Mouse (Mus musculus) C2C12 (cell line): ENCODE results near the gene Rnf145. TPM values are rescaled to one million over a fixed set of nuclear protein-coding genes. Genes with fewer than 3 reads are reported as not detected.

Source experiments
- H3K27me3 ChIP-seq: one replicate; pipeline ENCODE4 v1.6.1; 2011; ENCODE audit not compliant: control insufficient read depth, insufficient read depth, insufficient read length
- H3K36me3 ChIP-seq: one replicate; pipeline ENCODE4 v1.6.1; 2011; ENCODE audit not compliant: control insufficient read depth, insufficient read depth
- H3K4me3 ChIP-seq: one replicate; pipeline ENCODE4 v1.5.1; 2011; ENCODE audit warnings: mild to moderate bottlenecking, control low read depth; ENCODE audit not compliant: poor library complexity, insufficient read depth, severe bottlenecking
- H3K79me2 ChIP-seq: one replicate; pipeline ENCODE4 v1.6.1; 2011; ENCODE audit not compliant: control insufficient read depth, insufficient read depth
- H3K79me3 ChIP-seq: one replicate; pipeline ENCODE4 v1.6.1; 2011; ENCODE audit warnings: low read depth, control low read depth
- H3ac ChIP-seq: one replicate; pipeline ENCODE3; 2011; ENCODE audit warnings: low read depth; ENCODE audit not compliant: control insufficient read depth, insufficient read length
- CEBPB ChIP-seq: IDR thresholded peaks from one replicate; pipeline ENCODE4 v1.6.1; 2011; ENCODE audit warnings: low read depth, mild to moderate bottlenecking, control low read depth, moderate library complexity
- CTCF ChIP-seq: IDR thresholded peaks from one replicate; pipeline ENCODE4 v1.5.1; 2011; ENCODE audit not compliant: control insufficient read depth, insufficient read depth, insufficient read length
- FOSL1 ChIP-seq: IDR thresholded peaks from one replicate; pipeline ENCODE4 v1.8.0; 2011; ENCODE audit warnings: mild to moderate bottlenecking, low read length; ENCODE audit not compliant: poor library complexity, insufficient read depth, severe bottlenecking
- MAX ChIP-seq: IDR thresholded peaks from one replicate; pipeline ENCODE4 v1.6.1; 2011; ENCODE audit warnings: mild to moderate bottlenecking, control low read depth
- MYOD1 ChIP-seq: IDR thresholded peaks from one replicate; pipeline ENCODE4 v1.6.1; 2011; ENCODE audit warnings: low read depth; ENCODE audit not compliant: control insufficient read depth, insufficient read length
- MYOG ChIP-seq: IDR thresholded peaks from one replicate; pipeline ENCODE4 v1.6.1; 2011; ENCODE audit not compliant: control insufficient read depth, insufficient read length; ENCODE audit errors: extremely low read depth
- USF1 ChIP-seq: IDR thresholded peaks from one replicate; pipeline ENCODE4 v1.6.1; 2011; ENCODE audit warnings: low read depth, mild to moderate bottlenecking, control low read depth, moderate library complexity
- polyA plus RNA-seq: library from polyadenylated mRNA; unstranded; fragments of >200 nt; fragmentation: generic; extraction: Trizol; gene quantifications from one replicate; pipeline ENCODE4 v1.2.1, GENCODE M21; 2012; ENCODE audit warnings: missing spikeins

Rnf145 gene
- polyA plus RNA-seq, 1 experiment = 68.9 TPM

GRCm38 (mm10) chr11:44494643-44495323 lies 24.0 kb upstream of the Rnf145 start:
- Histone ChIP-seq H3K4me3 (no peak overlapping the region), H3K36me3 (no peaks in the 10 kb centered on the region), H3K79me2 (no peaks in the 10 kb centered on the region), H3ac (no peak overlapping the region), H3K27me3 (peaks cover 7% of the 10 kb centered on the region), H3K79me3 (no peaks in the 10 kb centered on the region)
- TF ChIP-seq MYOD1 (no peak), MAX (no peak)

GRCm38 (mm10) chr11:44496217-44496616 lies 22.5 kb upstream of the Rnf145 start:
- no peak overlapping the region for H3ac ChIP-seq
- peaks cover 12% of the 10 kb centered on the region for H3K27me3 ChIP-seq
- H3K79me2 ChIP-seq = no peaks in the 10 kb centered on the region
- H3K79me3 ChIP-seq = no peaks in the 10 kb centered on the region
- no peak overlapping the region for H3K4me3 ChIP-seq
- TF ChIP-seq USF1 (no peak), MYOD1 (no peak), CTCF (no peak), MYOG (no peak), MAX (no peak), CEBPB (no peak), FOSL1 (no peak)
- no peaks in the 10 kb centered on the region for H3K36me3 ChIP-seq

- H3K79me3 ChIP-seq = no peaks in the 10 kb centered on the region
- H3ac ChIP-seq = no peak overlapping the region
- H3K4me3 ChIP-seq = no peak overlapping the region
- peaks cover 12% of the 10 kb centered on the region for H3K27me3 ChIP-seq
- TF ChIP-seq CEBPB (no peak), MYOG (no peak), MAX (no peak), MYOD1 (no peak), FOSL1 (no peak), CTCF (no peak), USF1 (no peak)
- H3K36me3 ChIP-seq = no peaks in the 10 kb centered on the region
- H3K79me2 ChIP-seq = no peaks in the 10 kb centered on the region
Observed at GRCm38 (mm10) chr11:44498412-44499272, 20.1 kb upstream of the Rnf145 start.

GRCm38 (mm10) chr11:44500966-44501365 lies 17.8 kb upstream of the Rnf145 start:
- Histone ChIP-seq H3K36me3 (no peaks in the 10 kb centered on the region), H3K79me2 (no peaks in the 10 kb centered on the region), H3K79me3 (no peaks in the 10 kb centered on the region), H3ac (no peak overlapping the region), H3K4me3 (no peak overlapping the region), H3K27me3 (peaks cover 12% of the 10 kb centered on the region)
- TF ChIP-seq MYOG = no peak
- TF ChIP-seq USF1 = no peak
- no peak for TF ChIP-seq MAX
- no peak for TF ChIP-seq CTCF
- no peak for TF ChIP-seq MYOD1
- TF ChIP-seq FOSL1 = no peak
- no peak for TF ChIP-seq CEBPB

GRCm38 (mm10) chr11:44501477-44501876 lies 17.3 kb upstream of the Rnf145 start:
- H3K79me3 ChIP-seq = no peaks in the 10 kb centered on the region
- no peak overlapping the region for H3ac ChIP-seq
- no peak for TF ChIP-seq CTCF
- no peak for TF ChIP-seq MAX
- TF ChIP-seq MYOG = no peak
- TF ChIP-seq CEBPB = no peak
- no peak for TF ChIP-seq FOSL1
- no peak for TF ChIP-seq MYOD1
- TF ChIP-seq USF1 = no peak
- H3K79me2 ChIP-seq = no peaks in the 10 kb centered on the region
- H3K36me3 ChIP-seq = no peaks in the 10 kb centered on the region
- peaks cover 12% of the 10 kb centered on the region for H3K27me3 ChIP-seq
- no peak overlapping the region for H3K4me3 ChIP-seq
